Mouse (Mus musculus) midbrain, embryonic 13.5 days (tissue): ENCODE results near the gene March2. TPM values are rescaled to one million over a fixed set of nuclear protein-coding genes. Genes with fewer than 3 reads are reported as not detected.

Experiments used
- ATAC-seq: fragments of 200-750 bp; cut with Nextera tagmentation; 2 replicates; pipeline ENCODE4 v1.8.0; 2017; ENCODE audit warnings: mild to moderate bottlenecking, moderate TSS enrichment, moderate library complexity
- H3K27ac ChIP-seq: fragments of 300-500 bp; sonication (generic); 2 replicates; pipeline ENCODE4 v1.5.1; 2015; ENCODE audit warnings: inconsistent platforms, mild to moderate bottlenecking, moderate library complexity
- H3K27me3 ChIP-seq: fragments of 300-500 bp; sonication (generic); 2 replicates; pipeline ENCODE4 v1.6.1; 2015; ENCODE audit warnings: mild to moderate bottlenecking, inconsistent platforms
- H3K36me3 ChIP-seq: fragments of 300-500 bp; sonication (generic); 2 replicates; pipeline ENCODE4 v1.6.1; 2015; ENCODE audit warnings: mild to moderate bottlenecking, inconsistent platforms
- H3K4me1 ChIP-seq: fragments of 300-500 bp; sonication (generic); replicated peaks from 2 replicates; pipeline ENCODE4 v1.6.1; 2015; ENCODE audit warnings: inconsistent platforms
- H3K4me2 ChIP-seq: fragments of 300-500 bp; sonication (generic); replicated peaks from 2 replicates; pipeline ENCODE4 v1.6.1; 2015; ENCODE audit warnings: moderate library complexity, mild to moderate bottlenecking, inconsistent platforms
- H3K4me3 ChIP-seq: fragments of 300-500 bp; sonication (generic); replicated peaks from 2 replicates; pipeline ENCODE4 v1.5.1; 2015; ENCODE audit warnings: mild to moderate bottlenecking, inconsistent platforms
- H3K9ac ChIP-seq: fragments of 300-500 bp; sonication (generic); replicated peaks from 2 replicates; pipeline ENCODE4 v1.6.1; 2015; ENCODE audit warnings: mild to moderate bottlenecking, inconsistent platforms
- H3K9me3 ChIP-seq: fragments of 300-500 bp; sonication (generic); 2 replicates; pipeline ENCODE4 v1.6.1; 2016; ENCODE audit warnings: mild to moderate bottlenecking, inconsistent platforms
- WGBS: fragments of 180-500 bp; shearing (Covaris S2); methylation state at CpG from one replicate; pipeline ENCODE4 v1.1.7; 2015; 5-methylcytosine and 5-hydroxymethylcytosine counted together
- polyA plus RNA-seq: library from polyadenylated mRNA; unstranded; fragments of >200 nt; fragmentation: Nextera tagmentation; extraction: Ambion mirVana; gene quantifications from 2 replicates; pipeline ENCODE4 v1.2.1, GENCODE M21; 2015

The March2 gene
- polyA plus RNA-seq, 1 experiment from 2014 or later: 55.8 TPM

DNA sequence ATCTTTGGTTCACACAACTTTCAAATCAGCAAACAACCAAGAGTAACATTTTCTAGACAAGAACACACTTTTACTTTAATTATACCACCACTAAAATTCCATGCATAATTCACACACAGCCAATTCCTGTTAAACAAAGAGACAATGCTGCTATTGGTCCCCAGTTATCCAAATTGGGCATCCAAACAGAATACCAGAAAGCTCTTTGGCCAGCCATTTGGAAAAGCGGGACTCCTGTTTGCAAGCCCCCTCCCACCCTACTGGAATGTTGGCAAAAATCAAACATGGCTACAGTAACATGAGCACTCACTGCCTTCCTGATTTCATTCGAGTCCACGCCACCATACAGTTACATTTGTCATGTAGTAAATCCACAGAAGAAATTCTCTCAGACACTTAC, 48.8 kb downstream of the March2 start:
- ATAC-seq: no peak
- Histone ChIP-seq H3K4me3 (no peak overlapping the region), H3K9ac (no peak overlapping the region), H3K4me2 (no peak overlapping the region), H3K27me3 (no peaks in the 10 kb centered on the region), H3K27ac (no peak overlapping the region), H3K9me3 (no peaks in the 10 kb centered on the region), H3K36me3 (peaks cover 31% of the 10 kb centered on the region), H3K4me1 (peaks cover 12% of the 10 kb centered on the region; the same call in 1 of the 2 replicates)
- 91% methylated on average over 3 of the region's 3 CpGs for WGBS

DNA sequence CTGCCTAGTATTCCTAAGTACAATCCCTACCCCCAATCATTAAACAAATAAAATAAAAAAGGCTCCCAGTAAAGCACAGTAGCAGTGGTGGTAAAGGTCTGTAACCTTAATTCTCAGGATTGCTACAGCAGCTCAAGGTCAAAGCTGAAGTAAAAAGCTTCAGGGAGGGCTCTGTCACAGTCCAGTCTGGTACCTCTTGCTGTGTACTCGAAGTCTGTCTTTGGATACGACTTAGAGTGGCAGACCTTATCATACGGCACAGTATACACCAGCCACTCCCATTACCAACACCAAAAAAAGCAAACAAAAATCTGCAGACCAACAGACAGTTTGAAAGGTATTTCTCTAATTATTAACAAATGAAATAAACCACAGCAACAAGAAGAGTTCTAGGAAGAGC, 51.7 kb downstream of the March2 start:
- Histone ChIP-seq H3K4me1 (peaks cover 10% of the 10 kb centered on the region; the same call in 1 of the 2 replicates), H3K9me3 (no peaks in the 10 kb centered on the region), H3K4me3 (no peak overlapping the region), H3K36me3 (peaks cover 50% of the 10 kb centered on the region), H3K27me3 (no peaks in the 10 kb centered on the region), H3K4me2 (no peak overlapping the region), H3K27ac (no peak overlapping the region), H3K9ac (no peak overlapping the region)
- WGBS: 93% methylated on average over 3 of the region's 3 CpGs
- ATAC-seq: no peak

DNA sequence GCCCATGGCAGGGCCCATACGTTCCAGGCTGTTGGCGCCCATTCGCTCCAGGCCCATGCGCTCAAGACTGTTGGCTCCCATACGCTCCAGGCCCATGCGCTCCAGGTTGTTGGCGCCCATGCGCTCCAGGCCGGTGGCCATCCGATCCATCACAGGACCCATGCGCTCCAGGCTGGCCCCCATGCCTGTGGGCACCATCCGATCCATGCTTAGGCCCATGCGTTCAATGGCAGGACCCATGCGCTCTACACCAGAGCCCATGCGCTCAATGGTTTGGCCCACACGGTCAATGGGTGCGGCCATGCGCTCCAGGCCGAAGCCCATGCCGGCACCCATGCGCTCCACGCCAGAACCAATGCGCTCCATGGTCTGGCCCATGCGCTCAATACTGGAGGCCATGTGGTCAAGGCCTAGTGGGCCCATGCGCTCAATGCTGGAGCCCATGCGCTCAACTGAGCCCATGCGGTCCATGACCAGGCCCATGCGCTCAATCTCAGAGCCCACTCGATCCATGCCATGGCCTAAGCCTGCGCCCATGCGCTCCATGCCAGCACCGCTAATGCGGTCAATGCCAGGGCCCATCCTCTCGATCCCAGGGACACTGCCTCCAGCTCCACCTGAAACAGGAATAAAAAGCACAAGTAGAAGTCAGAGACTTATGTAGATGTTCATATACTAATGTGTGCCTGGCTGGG, 68.5 kb downstream of the March2 start:
- no peaks in the 10 kb centered on the region for H3K27me3 ChIP-seq
- no peak overlapping the region for H3K4me3 ChIP-seq
- no peak overlapping the region for H3K9ac ChIP-seq
- H3K36me3 ChIP-seq: peaks cover 96% of the 10 kb centered on the region
- no peaks in the 10 kb centered on the region for H3K9me3 ChIP-seq
- peak; percentile 65 for ATAC-seq
- no peaks in the 10 kb centered on the region for H3K4me1 ChIP-seq
- 97% methylated on average over 34 of the region's 34 CpGs for WGBS
- no peak overlapping the region for H3K27ac ChIP-seq
- H3K4me2 ChIP-seq: no peak overlapping the region

DNA sequence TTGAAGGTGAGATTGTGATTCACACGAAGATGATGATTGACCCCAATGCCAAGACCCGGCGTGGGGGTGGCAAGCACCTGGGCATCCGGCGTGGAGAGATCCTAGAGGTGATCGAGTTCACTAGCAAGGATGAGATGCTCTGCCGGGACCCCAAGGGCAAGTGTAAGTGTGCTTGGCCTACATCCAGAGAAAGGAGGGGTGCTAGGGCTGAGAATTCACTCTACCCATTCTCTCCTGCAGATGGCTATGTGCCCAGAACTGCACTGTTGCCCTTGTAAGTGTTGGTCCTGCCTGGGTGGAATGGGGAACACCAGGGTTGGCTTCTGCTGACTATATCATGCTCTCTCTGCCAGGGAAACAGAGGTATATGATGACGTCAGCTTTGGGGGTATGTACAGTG, 73.4 kb downstream of the March2 start:
- peaks cover 90% of the 10 kb centered on the region for H3K36me3 ChIP-seq
- ATAC-seq: no peak

DNA sequence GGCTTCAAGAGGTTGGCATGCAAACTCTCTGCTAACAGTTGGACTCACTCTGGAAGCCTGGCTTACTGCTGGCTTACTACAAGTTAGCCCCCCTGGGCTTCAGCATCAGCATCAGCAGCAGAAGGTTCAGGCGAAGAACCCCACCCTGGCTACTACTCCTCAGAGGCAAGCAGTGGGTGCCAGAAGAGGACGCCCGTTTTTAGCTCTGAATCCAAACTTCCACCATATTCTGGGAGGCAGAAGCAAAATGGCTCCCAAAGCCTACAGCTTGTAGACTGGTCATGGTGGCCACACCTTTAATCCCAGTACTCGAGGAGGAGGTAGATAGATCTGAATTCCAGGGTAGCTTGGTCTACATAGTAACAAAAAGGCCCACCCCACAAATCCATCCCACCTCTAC, 74.4 kb downstream of the March2 start:
- Histone ChIP-seq H3K4me3 (no peak overlapping the region), H3K27me3 (no peaks in the 10 kb centered on the region), H3K4me1 (no peaks in the 10 kb centered on the region), H3K27ac (no peak overlapping the region), H3K36me3 (peaks cover 83% of the 10 kb centered on the region), H3K9ac (no peak overlapping the region), H3K4me2 (no peak overlapping the region), H3K9me3 (no peaks in the 10 kb centered on the region)
- 97% methylated on average over 4 of the region's 4 CpGs for whole genome bisulfite sequencing
- ATAC-seq: no peak

More for the DNA sequence above, 73.4 kb downstream of the March2 start:
- 98% methylated on average over 8 of the region's 8 CpGs for WGBS
- Histone ChIP-seq H3K4me1 (no peaks in the 10 kb centered on the region), H3K27ac (no peak overlapping the region), H3K4me3 (no peak overlapping the region), H3K9me3 (no peaks in the 10 kb centered on the region), H3K27me3 (no peaks in the 10 kb centered on the region), H3K9ac (no peak overlapping the region), H3K4me2 (no peak overlapping the region)

DNA sequence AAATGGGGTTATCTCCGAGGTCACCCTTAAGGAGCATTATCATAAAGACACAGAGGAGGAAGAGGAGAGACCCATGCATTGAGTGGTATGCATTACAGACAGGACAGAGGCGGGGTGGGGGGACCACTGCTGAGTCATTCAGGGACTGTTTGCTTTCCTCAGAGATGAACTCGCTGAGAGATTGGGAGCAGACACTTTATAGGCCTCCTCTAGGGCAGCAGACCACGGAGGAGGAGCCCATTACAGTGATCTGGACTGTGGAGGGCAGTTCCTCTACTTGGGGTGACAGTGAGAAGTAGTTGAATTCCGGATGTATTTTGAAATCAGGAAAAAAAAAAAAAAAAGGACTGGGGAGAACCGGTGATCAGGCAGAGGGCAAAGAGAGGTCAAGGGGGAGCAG, 78.7 kb downstream of the March2 start:
- no peaks in the 10 kb centered on the region for H3K27me3 ChIP-seq
- no peaks in the 10 kb centered on the region for H3K4me1 ChIP-seq
- WGBS: 80% methylated on average over 6 of the region's 6 CpGs
- H3K9ac ChIP-seq: no peak overlapping the region
- peaks cover 58% of the 10 kb centered on the region for H3K36me3 ChIP-seq
- H3K4me2 ChIP-seq: no peak overlapping the region
- H3K27ac ChIP-seq: no peak overlapping the region
- no peak for ATAC-seq
- H3K4me3 ChIP-seq: no peak overlapping the region
- no peaks in the 10 kb centered on the region for H3K9me3 ChIP-seq

DNA sequence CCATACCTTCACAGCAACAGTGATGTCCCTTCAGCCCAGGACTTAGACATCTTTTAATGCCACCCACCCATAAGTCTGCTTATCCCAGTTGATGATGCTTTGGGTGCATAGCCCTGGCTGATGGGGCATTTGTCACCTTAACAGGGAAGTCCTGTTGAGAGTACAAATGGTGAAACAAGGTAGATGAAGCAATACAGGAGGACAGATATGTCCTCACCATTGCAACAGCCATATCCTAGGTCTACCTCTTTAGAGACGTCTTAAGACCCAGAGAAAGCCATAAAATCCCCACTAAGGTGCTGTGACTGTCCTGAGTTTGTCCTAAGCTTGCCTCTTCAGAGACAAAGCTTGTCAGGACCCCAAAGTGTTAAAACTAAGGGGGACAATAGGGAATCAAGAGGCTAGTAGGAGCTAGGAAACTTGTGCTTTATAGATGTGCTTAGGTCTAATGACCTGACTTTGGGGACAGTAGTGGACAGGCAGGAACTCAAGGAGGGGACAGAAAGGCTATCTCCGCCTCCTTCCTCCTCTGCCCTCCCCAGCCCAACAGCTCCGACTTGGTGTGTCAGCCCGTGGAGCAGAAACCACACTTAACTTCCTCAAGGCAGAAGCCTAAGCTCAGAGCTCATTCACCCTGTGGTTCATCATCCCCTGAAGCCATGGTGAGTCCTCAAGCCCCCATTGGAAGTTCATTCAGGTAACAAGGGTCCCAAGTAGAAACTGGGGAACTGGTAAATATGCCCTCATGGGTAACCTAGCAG, 80.8 kb downstream of the March2 start, which contains the start of gene Pram1:
Gene Pram1 (plus strand): TSS at position 541 of the 761 bp plus-strand sequence.
- Histone ChIP-seq H3K9me3 (no peaks in the 10 kb centered on the region), H3K9ac (no peak within 1 kb of the TSS), H3K27me3 (no peaks in the 10 kb centered on the region), H3K36me3 (peaks cover 45% of the 10 kb centered on the region), H3K4me2 (no peak within 1 kb of the TSS), H3K27ac (no peak within 1 kb of the TSS), H3K4me3 (no peak within 1 kb of the TSS), H3K4me1 (no peaks in the 10 kb centered on the region)
- 95% methylated on average over 4 of the region's 4 CpGs for WGBS
- no peak for ATAC-seq

DNA sequence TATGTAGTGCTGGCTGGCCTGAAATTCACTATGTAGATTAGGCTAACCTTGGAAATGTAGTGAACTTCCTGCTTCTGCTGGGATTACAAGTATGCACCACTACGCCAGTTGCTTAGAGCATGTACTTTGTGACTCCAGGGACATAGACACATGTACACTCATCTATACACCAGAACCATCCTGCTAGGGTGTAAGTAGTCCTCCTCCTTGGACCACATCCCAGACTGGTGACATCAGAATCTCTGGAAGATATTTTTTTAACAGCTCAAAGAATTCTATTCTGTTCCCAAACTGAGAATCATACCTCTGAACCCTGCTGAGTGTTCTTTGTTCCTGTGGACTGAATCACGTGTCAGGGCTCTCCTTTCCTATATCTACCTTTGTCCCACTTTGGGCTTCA, 81.4 kb downstream of the March2 start:
- no peaks in the 10 kb centered on the region for H3K27me3 ChIP-seq
- H3K36me3 ChIP-seq: peaks cover 43% of the 10 kb centered on the region
- no peak overlapping the region for H3K9ac ChIP-seq
- no peak overlapping the region for H3K4me3 ChIP-seq
- WGBS: 77% methylated on average over 2 of the region's 2 CpGs
- no peak for ATAC-seq
- no peaks in the 10 kb centered on the region for H3K9me3 ChIP-seq
- no peaks in the 10 kb centered on the region for H3K4me1 ChIP-seq
- H3K27ac ChIP-seq: no peak overlapping the region
- no peak overlapping the region for H3K4me2 ChIP-seq

Other genes with a start within 250 kb of the March2 start
- gene Adamts10, start 194.5 kb downstream of the March2 start, polyA plus RNA-seq: 45.6 and 47.9 TPM in 2 replicates
- gene Myo1f, start 163.0 kb downstream of the March2 start, polyA plus RNA-seq: 1.4 and 2.4 TPM in 2 replicates
- 68.0 and 69.0 TPM in 2 replicates for gene Zfp414, start 89.6 kb downstream of the March2 start, polyA plus RNA-seq
- 0.81 and 0.93 TPM in 2 replicates for gene Pram1, start 80.6 kb downstream of the March2 start, polyA plus RNA-seq
- gene Hnrnpm, start 31.8 kb downstream of the March2 start, polyA plus RNA-seq: 283 and 294 TPM in 2 replicates
- 534 and 547 TPM in 2 replicates for gene Rab11b, start 41.9 kb upstream of the March2 start, polyA plus RNA-seq
- gene Angptl4, start 63.2 kb upstream of the March2 start, polyA plus RNA-seq: 14.3 and 17.1 TPM in 2 replicates
- gene Kank3, start 91.8 kb upstream of the March2 start, polyA plus RNA-seq: 28.6 and 36.2 TPM in 2 replicates
- gene Rps28, start 105.9 kb upstream of the March2 start, polyA plus RNA-seq: 704 and 707 TPM in 2 replicates
- gene Ndufa7, start 105.9 kb upstream of the March2 start, polyA plus RNA-seq: 482 and 516 TPM in 2 replicates
- 64.0 and 66.9 TPM in 2 replicates for gene Cd320, start 124.4 kb upstream of the March2 start, polyA plus RNA-seq
- gene Gm7029, start 155.2 kb upstream of the March2 start, polyA plus RNA-seq: not detected in 2 replicates
- gene Kifc1, start 172.0 kb upstream of the March2 start, polyA plus RNA-seq: 2.9 and 3.0 TPM in 2 replicates
- 0.40 and 0.52 TPM in 2 replicates for gene Platr17, start 186.5 kb upstream of the March2 start, polyA plus RNA-seq
- 56.5 and 57.2 TPM in 2 replicates for gene Daxx, start 190.7 kb upstream of the March2 start, polyA plus RNA-seq
- 18.1 and 19.6 TPM in 2 replicates for gene Tapbp, start 197.2 kb upstream of the March2 start, polyA plus RNA-seq
- 20.3 TPM in 2 replicates for gene Zbtb22, start 197.2 kb upstream of the March2 start, polyA plus RNA-seq
- 49.8 and 56.9 TPM in 2 replicates for gene Rgl2, start 210.9 kb upstream of the March2 start, polyA plus RNA-seq
- gene Pfdn6, start 221.7 kb upstream of the March2 start, polyA plus RNA-seq: 193 and 195 TPM in 2 replicates
- 24.4 and 25.7 TPM in 2 replicates for gene Wdr46, start 222.0 kb upstream of the March2 start, polyA plus RNA-seq
- 12.4 and 13.6 TPM in 2 replicates for gene B3galt4, start 232.8 kb upstream of the March2 start, polyA plus RNA-seq
- 66.4 and 69.8 TPM in 2 replicates for gene Vps52, start 237.1 kb upstream of the March2 start, polyA plus RNA-seq
- 918 and 949 TPM in 2 replicates for gene Rps18, start 237.3 kb upstream of the March2 start, polyA plus RNA-seq